Comparison of ENCODE assay signal across 1 mouse cellular context in genomic region chr16:20706407-20707055, GRCm38 (mm10).
A peak's percentile ranks its signal among the peaks of the same experiment; 100 is the strongest.
TF ChIP-seq lines count a peak whose summit lies in the region.

No protein-coding gene starts in this region.

TF ChIP-seq in MEL, 35 proteins besides CTCF, POLR2A, EP300 and RAD21:
- TF ChIP-seq MYC (IDR thresholded peaks at IDR 0.05; ENCODE audit: low read depth, low read length), result no peak
- no peak for TF ChIP-seq MYB (IDR thresholded peaks at IDR 0.05; ENCODE audit: low read depth, low read length)
- no peak for TF ChIP-seq CHD2 (IDR thresholded peaks at IDR 0.05; ENCODE audit: low read length)
- no peak for TF ChIP-seq HCFC1 (IDR thresholded peaks at IDR 0.05; ENCODE audit: low read depth, low read length)
- TF ChIP-seq KAT2A (conservative IDR thresholded peaks at IDR 0.05; ENCODE audit: low read depth, low read length), result no peak
- no peak for TF ChIP-seq UBTF (IDR thresholded peaks at IDR 0.05; ENCODE audit: borderline replicate concordance, insufficient read depth, low read depth, low read length)
- TF ChIP-seq ELF1 (IDR thresholded peaks at IDR 0.05; ENCODE audit: low read depth, low read length), result no peak
- TF ChIP-seq USF1 (IDR thresholded peaks at IDR 0.05; ENCODE audit: low read depth, low read length), result no peak
- no peak for TF ChIP-seq TBP (IDR thresholded peaks at IDR 0.05; ENCODE audit: low read depth, low read length)
- TF ChIP-seq GATA1 (IDR thresholded peaks at IDR 0.05; ENCODE audit: low read depth, low read length), result peak; percentile 46
- no peak for TF ChIP-seq MAZ (IDR thresholded peaks at IDR 0.05; ENCODE audit: low read depth, low read length)
- TF ChIP-seq ZNF384 (IDR thresholded peaks at IDR 0.05; ENCODE audit: low read depth, low read length), result 0 out of 2 replicates have a peak, but pooled peaks have one; percentile 27
- no peak for TF ChIP-seq SIN3A (IDR thresholded peaks at IDR 0.05; ENCODE audit: low read length)
- TF ChIP-seq MEF2A (IDR thresholded peaks at IDR 0.05; ENCODE audit: extremely low read depth, insufficient replicate concordance, low read depth, low read length, poor library complexity, severe bottlenecking), result no peak
- TF ChIP-seq USF2 (IDR thresholded peaks at IDR 0.05; ENCODE audit: borderline replicate concordance in 1 of 2, insufficient read depth in 1 of 2, low read depth in 1 of 2, low read length in 2 of 2), result no peak
- no peak for TF ChIP-seq NELFE (IDR thresholded peaks at IDR 0.05; ENCODE audit: low read depth, low read length)
- TF ChIP-seq GABPA (IDR thresholded peaks at IDR 0.05; ENCODE audit: low read depth, low read length), result no peak
- TF ChIP-seq RCOR1 (IDR thresholded peaks at IDR 0.05; ENCODE audit: low read depth, low read length), result no peak
- 0 out of 2 replicates have a peak, but pooled peaks have one; percentile 8 for TF ChIP-seq TCF12 (IDR thresholded peaks at IDR 0.05; ENCODE audit: low read depth, low read length)
- TF ChIP-seq TAL1 (IDR thresholded peaks at IDR 0.05; ENCODE audit: low read length), result no peak
